Mouse (Mus musculus): ENCODE data around the gene Dicer1. TPM values are rescaled to one million over a fixed set of nuclear protein-coding genes. Genes with fewer than 3 reads are reported as not detected.

Gene Dicer1
- polyA plus RNA-seq, 1 experiment from 2014 or later, result 12.6 TPM

- no peaks in the 10 kb centered on the region for H3K9me3 ChIP-seq (ENCODE audit: control insufficient read depth, low read length)
- H3K36me3 ChIP-seq (ENCODE audit: control insufficient read depth, insufficient read depth, low read length), result no peaks in the 10 kb centered on the region
- H3K27ac ChIP-seq (replicated peaks), result no peak overlapping the region
- WGBS, result 57% methylated on average over 10 of the region's 10 CpGs
- H3K9ac ChIP-seq (ENCODE audit: low read length), result no peak overlapping the region
- H3K4me1 ChIP-seq (replicated peaks; ENCODE audit: control insufficient read depth, insufficient read depth), result no peaks in the 10 kb centered on the region
- H3K4me3 ChIP-seq (ENCODE audit: low read depth, low read length), result no peak overlapping the region
- no peaks in the 10 kb centered on the region for H3K27me3 ChIP-seq (ENCODE audit: control insufficient read depth, insufficient read depth, low read length)
- DNase-seq (ENCODE audit: low spot score) (no peak), ATAC-seq (ENCODE audit: low FRiP score, low TSS enrichment) (no peak)
- TF ChIP-seq EP300 (optimal IDR thresholded peaks at IDR 0.05) (no peak), CTCF (IDR thresholded peaks at IDR 0.05; ENCODE audit: low read depth) (no peak)
- H3K4me2 ChIP-seq (replicated peaks; ENCODE audit: low read depth), result no peak overlapping the region
Measured at GRCm38 (mm10) chr12:104672406-104672805, 79.3 kb downstream of the Dicer1 start.

GRCm38 (mm10) chr12:104667846-104668245 is 83.9 kb downstream of the Dicer1 start:
- no peaks in the 10 kb centered on the region for H3K9me3 ChIP-seq (ENCODE audit: control insufficient read depth, low read length)
- H3K4me3 ChIP-seq (ENCODE audit: low read depth, low read length), result no peak overlapping the region
- ATAC-seq (ENCODE audit: low FRiP score, low TSS enrichment), result no peak
- DNase-seq (ENCODE audit: low spot score), result no peak
- no peaks in the 10 kb centered on the region for H3K4me1 ChIP-seq (replicated peaks; ENCODE audit: control insufficient read depth, insufficient read depth)
- no peaks in the 10 kb centered on the region for H3K36me3 ChIP-seq (ENCODE audit: control insufficient read depth, insufficient read depth, low read length)
- H3K4me2 ChIP-seq (replicated peaks; ENCODE audit: low read depth), result no peak overlapping the region
- no peak overlapping the region for H3K27ac ChIP-seq (replicated peaks)
- TF ChIP-seq CTCF (IDR thresholded peaks at IDR 0.05; ENCODE audit: low read depth) (no peak), EP300 (optimal IDR thresholded peaks at IDR 0.05) (no peak)
- WGBS, result 79% methylated on average over 7 of the region's 7 CpGs
- no peaks in the 10 kb centered on the region for H3K27me3 ChIP-seq (ENCODE audit: control insufficient read depth, insufficient read depth, low read length)
- H3K9ac ChIP-seq (ENCODE audit: low read length), result no peak overlapping the region

GRCm38 (mm10) chr12:104665951-104666350 is 85.8 kb downstream of the Dicer1 start:
- ATAC-seq (ENCODE audit: low FRiP score, low TSS enrichment), result no peak
- 63% methylated on average over 6 of the region's 6 CpGs for WGBS

GRCm38 (mm10) chr12:104665521-104665920 is 86.2 kb downstream of the Dicer1 start:
- ATAC-seq (ENCODE audit: low FRiP score, low TSS enrichment) (no peak), DNase-seq (ENCODE audit: low spot score) (no peak)
- TF ChIP-seq EP300 (optimal IDR thresholded peaks at IDR 0.05) (no peak), CTCF (IDR thresholded peaks at IDR 0.05; ENCODE audit: low read depth) (no peak)
- no peak overlapping the region for H3K4me3 ChIP-seq (ENCODE audit: low read depth, low read length)
- no peaks in the 10 kb centered on the region for H3K36me3 ChIP-seq (ENCODE audit: control insufficient read depth, insufficient read depth, low read length)
- 70% methylated on average over 9 of the region's 9 CpGs for WGBS
- no peak overlapping the region for H3K27ac ChIP-seq (replicated peaks)
- H3K9me3 ChIP-seq (ENCODE audit: control insufficient read depth, low read length), result no peaks in the 10 kb centered on the region
- no peak overlapping the region for H3K9ac ChIP-seq (ENCODE audit: low read length)
- no peak overlapping the region for H3K4me2 ChIP-seq (replicated peaks; ENCODE audit: low read depth)
- H3K27me3 ChIP-seq (ENCODE audit: control insufficient read depth, insufficient read depth, low read length), result no peaks in the 10 kb centered on the region
- no peaks in the 10 kb centered on the region for H3K4me1 ChIP-seq (replicated peaks; ENCODE audit: control insufficient read depth, insufficient read depth)

More at GRCm38 (mm10) chr12:104665951-104666350, 85.8 kb downstream of the Dicer1 start:
- H3K9me3 ChIP-seq (ENCODE audit: control insufficient read depth, low read length), result no peaks in the 10 kb centered on the region
- TF ChIP-seq CTCF (IDR thresholded peaks at IDR 0.05; ENCODE audit: low read depth), result no peak
- TF ChIP-seq EP300 (optimal IDR thresholded peaks at IDR 0.05), result no peak
- H3K4me1 ChIP-seq (replicated peaks; ENCODE audit: control insufficient read depth, insufficient read depth), result no peaks in the 10 kb centered on the region
- H3K4me2 ChIP-seq (replicated peaks; ENCODE audit: low read depth), result no peak overlapping the region
- no peaks in the 10 kb centered on the region for H3K36me3 ChIP-seq (ENCODE audit: control insufficient read depth, insufficient read depth, low read length)
- no peak overlapping the region for H3K9ac ChIP-seq (ENCODE audit: low read length)
- no peak for DNase-seq (ENCODE audit: low spot score)
- H3K27me3 ChIP-seq (ENCODE audit: control insufficient read depth, insufficient read depth, low read length), result no peaks in the 10 kb centered on the region
- no peak overlapping the region for H3K27ac ChIP-seq (replicated peaks)
- H3K4me3 ChIP-seq (ENCODE audit: low read depth, low read length), result no peak overlapping the region

- no peaks in the 10 kb centered on the region for H3K36me3 ChIP-seq (ENCODE audit: control insufficient read depth, insufficient read depth, low read length)
- no peaks in the 10 kb centered on the region for H3K9me3 ChIP-seq (ENCODE audit: control insufficient read depth, low read length)
- H3K27ac ChIP-seq (replicated peaks), result no peak overlapping the region
- DNase-seq (ENCODE audit: low spot score), result no peak
- TF ChIP-seq CTCF (IDR thresholded peaks at IDR 0.05; ENCODE audit: low read depth) (no peak), EP300 (optimal IDR thresholded peaks at IDR 0.05) (no peak)
- H3K9ac ChIP-seq (ENCODE audit: low read length), result no peak overlapping the region
- no peak overlapping the region for H3K4me3 ChIP-seq (ENCODE audit: low read depth, low read length)
- H3K4me1 ChIP-seq (replicated peaks; ENCODE audit: control insufficient read depth, insufficient read depth), result no peaks in the 10 kb centered on the region
- no peak overlapping the region for H3K4me2 ChIP-seq (replicated peaks; ENCODE audit: low read depth)
- no peak for ATAC-seq (ENCODE audit: low FRiP score, low TSS enrichment)
- H3K27me3 ChIP-seq (ENCODE audit: control insufficient read depth, insufficient read depth, low read length), result no peaks in the 10 kb centered on the region
- 98% methylated on average over 2 of the region's 2 CpGs for WGBS
Measured at GRCm38 (mm10) chr12:104656146-104656545, 95.6 kb downstream of the Dicer1 start.

GRCm38 (mm10) chr12:104655006-104655405 is 96.7 kb downstream of the Dicer1 start:
- TF ChIP-seq EP300 (optimal IDR thresholded peaks at IDR 0.05), result no peak
- no peak for TF ChIP-seq CTCF (IDR thresholded peaks at IDR 0.05; ENCODE audit: low read depth)
- DNase-seq (ENCODE audit: low spot score) (no peak), ATAC-seq (ENCODE audit: low FRiP score, low TSS enrichment) (no peak)
- no peaks in the 10 kb centered on the region for H3K9me3 ChIP-seq (ENCODE audit: control insufficient read depth, low read length)
- H3K27me3 ChIP-seq (ENCODE audit: control insufficient read depth, insufficient read depth, low read length), result no peaks in the 10 kb centered on the region
- no peaks in the 10 kb centered on the region for H3K4me1 ChIP-seq (replicated peaks; ENCODE audit: control insufficient read depth, insufficient read depth)
- H3K36me3 ChIP-seq (ENCODE audit: control insufficient read depth, insufficient read depth, low read length), result no peaks in the 10 kb centered on the region
- no peak overlapping the region for H3K27ac ChIP-seq (replicated peaks)
- H3K4me3 ChIP-seq (ENCODE audit: low read depth, low read length), result no peak overlapping the region
- WGBS, result 64% methylated on average over 1 of the region's 1 CpGs
- H3K9ac ChIP-seq (ENCODE audit: low read length), result no peak overlapping the region
- no peak overlapping the region for H3K4me2 ChIP-seq (replicated peaks; ENCODE audit: low read depth)

Data from stomach, postnatal 0 days (tissue).